Mouse (Mus musculus) lung, adult 2 months (tissue): ENCODE results near the gene Xlr4c.

Experiments
- CTCF ChIP-seq: fragments of 200-500 bp; IDR thresholded peaks from 2 replicates; pipeline ENCODE4 v1.5.1; 2011; ENCODE audit warnings: mild to moderate bottlenecking, low read length, control low read depth; ENCODE audit not compliant: insufficient read depth
- POLR2A ChIP-seq: fragments of 200-500 bp; IDR thresholded peaks from 2 replicates; pipeline ENCODE4 v1.6.1; 2011; ENCODE audit warnings: low read depth, mild to moderate bottlenecking, control low read depth, low read length, borderline replicate concordance; ENCODE audit errors: extremely low read depth

- TF ChIP-seq POLR2A (no peak), CTCF (no peak)
These were observed 17.6 kb downstream of the Xlr4c start for GRCm38 (mm10) chrX:73225365-73225764.
